Mouse (Mus musculus): ENCODE results near the gene Zfp346. TPM values are rescaled to one million over a fixed set of nuclear protein-coding genes. Genes with fewer than 3 reads are reported as not detected.

Zfp346 gene
- total and polyA plus RNA-seq, 3 experiments: 11.3 to 18.6 (median 12.4) TPM

DNA sequence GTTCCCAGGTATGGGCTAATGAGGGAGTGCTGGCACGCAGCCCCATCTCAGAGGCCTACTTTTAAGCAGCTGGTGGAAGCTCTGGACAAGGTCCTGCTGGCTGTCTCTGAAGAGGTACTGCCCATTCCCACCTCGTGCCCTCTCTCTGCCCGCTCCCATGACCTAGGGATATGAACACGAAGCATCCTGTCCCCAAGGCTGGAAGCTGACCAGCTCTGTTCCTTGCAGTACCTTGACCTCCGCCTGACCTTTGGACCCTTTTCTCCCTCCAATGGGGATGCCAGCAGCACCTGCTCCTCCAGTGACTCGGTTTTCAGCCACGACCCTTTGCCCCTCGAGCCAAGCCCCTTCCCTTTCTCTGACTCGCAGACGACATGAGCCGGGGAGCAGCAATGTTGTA is 62.7 kb downstream of the Zfp346 start:
- DNase-seq (ENCODE audit: extremely low read depth): no peak
- in situ Hi-C loops (cut with MboI; ENCODE audit: low pct_ligation_motif_present, low pct_unique_long_range_greater_than_20kb, low sequenced_read_pairs): no loop called here
- H3K4me3 ChIP-seq (replicated peaks in 1 of 3; ENCODE audit: low read depth in 2 of 3, low read length in 2 of 3, poor library complexity in 1 of 3): no peak overlapping the region
- H3K4me1 ChIP-seq (ENCODE audit: control insufficient read depth in 1 of 2, insufficient read depth in 2 of 2): peaks cover 12% of the 10 kb centered on the region in 2 experiments
- dilution Hi-C loops (cut with MboI; ENCODE audit: extremely low pct_ligation_motif_present, extremely low pct_unique_long_range_greater_than_20kb, low sequenced_read_pairs): no loop called here
- H3K4me2 ChIP-seq (ENCODE audit: insufficient read depth, low read depth, poor library complexity, severe bottlenecking): no peak overlapping the region
- no peaks in the 10 kb centered on the region for H3K36me3 ChIP-seq (replicated peaks in 1 of 2; ENCODE audit: control insufficient read depth in 1 of 2, insufficient read depth in 1 of 2, low read length in 1 of 2)
- H3K27me3 ChIP-seq (replicated peaks): peaks cover 4% of the 10 kb centered on the region
- peaks cover 2% of the 10 kb centered on the region for H3K9me3 ChIP-seq (replicated peaks; ENCODE audit: low read length)
- no peaks in the 10 kb centered on the region for H3K79me2 ChIP-seq (replicated peaks; ENCODE audit: control insufficient read depth, extremely low read depth, insufficient read depth, poor library complexity, severe bottlenecking)
- no peak overlapping the region for H3K27ac ChIP-seq (ENCODE audit: insufficient read depth, low read depth)
- no peak overlapping the region for H3K9ac ChIP-seq (ENCODE audit: insufficient read depth, low read depth)
- TF ChIP-seq POLR2AphosphoS2 (IDR thresholded peaks at IDR 0.05; ENCODE audit: low read depth, low read length): no peak
- TF ChIP-seq RCOR1 (conservative IDR thresholded peaks at IDR 0.05; ENCODE audit: low read depth, low read length): no peak
- no peak for TF ChIP-seq CHD1 (IDR thresholded peaks at IDR 0.05; ENCODE audit: low read depth, low read length)
- TF ChIP-seq TCF12 (IDR thresholded peaks at IDR 0.05; ENCODE audit: low read depth, low read length): no peak

DNA sequence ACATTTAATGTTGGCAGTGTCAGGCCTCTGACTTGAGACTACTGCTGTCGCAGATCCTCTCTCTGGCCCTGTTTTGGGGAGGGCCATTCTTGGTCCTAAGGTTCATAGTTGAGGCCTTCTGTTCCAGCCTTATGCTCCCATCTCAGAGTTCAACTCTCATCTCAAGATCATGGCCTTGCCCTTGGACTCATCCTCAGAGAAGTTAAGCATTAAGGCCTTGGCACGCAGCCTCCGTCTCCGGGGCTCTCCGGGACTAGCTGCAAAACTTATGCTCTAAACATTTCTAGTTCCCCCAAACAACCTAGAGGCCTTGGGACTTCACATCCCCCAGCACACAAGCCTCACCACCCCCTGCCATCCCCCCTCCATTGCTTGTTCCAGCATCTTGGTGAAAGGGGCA is 63.1 kb downstream of the Zfp346 start:
- Histone ChIP-seq H3K9ac (ENCODE audit: insufficient read depth, low read depth) (no peak overlapping the region), H3K4me1 (ENCODE audit: control insufficient read depth in 1 of 2, insufficient read depth in 2 of 2) (peaks cover 12% of the 10 kb centered on the region in 2 experiments), H3K79me2 (replicated peaks; ENCODE audit: control insufficient read depth, extremely low read depth, insufficient read depth, poor library complexity, severe bottlenecking) (no peaks in the 10 kb centered on the region), H3K4me3 (replicated peaks in 1 of 3; ENCODE audit: low read depth in 2 of 3, low read length in 2 of 3, poor library complexity in 1 of 3) (no peak overlapping the region), H3K36me3 (replicated peaks in 1 of 2; ENCODE audit: control insufficient read depth in 1 of 2, insufficient read depth in 1 of 2, low read length in 1 of 2) (no peaks in the 10 kb centered on the region), H3K9me3 (replicated peaks; ENCODE audit: low read length) (peaks cover 2% of the 10 kb centered on the region), H3K27ac (ENCODE audit: insufficient read depth, low read depth) (no peak overlapping the region), H3K27me3 (replicated peaks) (peaks cover 5% of the 10 kb centered on the region), H3K4me2 (ENCODE audit: insufficient read depth, low read depth, poor library complexity, severe bottlenecking) (no peak overlapping the region)
- dilution Hi-C loops (cut with MboI; ENCODE audit: extremely low pct_ligation_motif_present, extremely low pct_unique_long_range_greater_than_20kb, low sequenced_read_pairs): no loop called here
- in situ Hi-C loops (cut with MboI; ENCODE audit: low pct_ligation_motif_present, low pct_unique_long_range_greater_than_20kb, low sequenced_read_pairs): no loop called here
- no peak for DNase-seq (ENCODE audit: extremely low read depth)
- TF ChIP-seq MXI1 (IDR thresholded peaks at IDR 0.05; ENCODE audit: low read depth, low read length): no peak
- TF ChIP-seq TCF12 (IDR thresholded peaks at IDR 0.05; ENCODE audit: low read depth, low read length): no peak
- TF ChIP-seq MAZ (IDR thresholded peaks at IDR 0.05; ENCODE audit: low read depth, low read length): no peak
- no peak for TF ChIP-seq SMC3 (IDR thresholded peaks at IDR 0.05; ENCODE audit: low read depth, low read length)
- TF ChIP-seq SIN3A (IDR thresholded peaks at IDR 0.05; ENCODE audit: low read length): no peak
- TF ChIP-seq CHD2 (IDR thresholded peaks at IDR 0.05; ENCODE audit: low read length): no peak

GRCm38 (mm10) chr13:55168958-55169369 is 63.9 kb downstream of the Zfp346 start:
- no peaks in the 10 kb centered on the region for H3K36me3 ChIP-seq (replicated peaks in 1 of 2; ENCODE audit: control insufficient read depth in 1 of 2, insufficient read depth in 1 of 2, low read length in 1 of 2)
- no peaks in the 10 kb centered on the region for H3K79me2 ChIP-seq (replicated peaks; ENCODE audit: control insufficient read depth, extremely low read depth, insufficient read depth, poor library complexity, severe bottlenecking)
- dilution Hi-C loops (cut with MboI; ENCODE audit: extremely low pct_ligation_motif_present, extremely low pct_unique_long_range_greater_than_20kb, low sequenced_read_pairs) (no loop called here), in situ Hi-C loops (cut with MboI; ENCODE audit: low pct_ligation_motif_present, low pct_unique_long_range_greater_than_20kb, low sequenced_read_pairs) (no loop called here)
- no peak overlapping the region for H3K27ac ChIP-seq (ENCODE audit: insufficient read depth, low read depth)
- DNase-seq (ENCODE audit: extremely low read depth): no peak
- H3K4me1 ChIP-seq (ENCODE audit: control insufficient read depth in 1 of 2, insufficient read depth in 2 of 2): peaks cover 12% of the 10 kb centered on the region in 2 experiments
- TF ChIP-seq USF1 (IDR thresholded peaks at IDR 0.05; ENCODE audit: low read depth, low read length) (no peak), ZC3H11A (IDR thresholded peaks at IDR 0.05; ENCODE audit: low read depth, low read length) (no peak), E2F4 (IDR thresholded peaks at IDR 0.05; ENCODE audit: insufficient replicate concordance, low read depth, low read length) (no peak), RCOR1 (conservative IDR thresholded peaks at IDR 0.05; ENCODE audit: low read depth, low read length) (no peak), JUND (conservative IDR thresholded peaks at IDR 0.05; ENCODE audit: low read depth, low read length) (no peak), CHD2 (IDR thresholded peaks at IDR 0.05; ENCODE audit: low read length) (no peak)
- H3K27me3 ChIP-seq (replicated peaks): peaks cover 5% of the 10 kb centered on the region
- peaks cover 2% of the 10 kb centered on the region for H3K9me3 ChIP-seq (replicated peaks; ENCODE audit: low read length)
- no peak overlapping the region for H3K4me2 ChIP-seq (ENCODE audit: insufficient read depth, low read depth, poor library complexity, severe bottlenecking)
- H3K4me3 ChIP-seq (replicated peaks in 1 of 3; ENCODE audit: low read depth in 2 of 3, low read length in 2 of 3, poor library complexity in 1 of 3): no peak overlapping the region
- H3K9ac ChIP-seq (ENCODE audit: insufficient read depth, low read depth): no peak overlapping the region
